Mouse (Mus musculus) forebrain, embryonic 16.5 days (tissue): ENCODE measurements at regions not wholly inside any gene's neighbourhood (a gene's known extent, or its start where the extent isn't known, plus 50 kb on each side); places are given as distances from the start of the nearest gene placed in this dataset.

Experiments used
- ATAC-seq: fragments of 200-750 bp; cut with Nextera tagmentation; 2 replicates; pipeline ENCODE4 v1.8.0; 2017; ENCODE audit warnings: mild to moderate bottlenecking, moderate library complexity
- H3K27ac ChIP-seq: fragments of 300-500 bp; sonication (generic); 2 replicates; pipeline ENCODE4 v1.5.1; 2014; ENCODE audit warnings: low read length, control low read depth
- H3K27me3 ChIP-seq: fragments of 300-500 bp; sonication (generic); replicated peaks from 2 replicates; pipeline ENCODE4 v1.6.1; 2014; ENCODE audit warnings: low read length; ENCODE audit not compliant: control insufficient read depth, insufficient read depth
- H3K36me3 ChIP-seq: fragments of 300-500 bp; sonication (generic); 2 replicates; pipeline ENCODE4 v1.6.1; 2014; ENCODE audit not compliant: control insufficient read depth, insufficient read depth
- H3K4me1 ChIP-seq: fragments of 300-500 bp; sonication (generic); replicated peaks from 2 replicates; pipeline ENCODE4 v1.6.1; 2014; ENCODE audit warnings: low read length; ENCODE audit not compliant: control insufficient read depth, insufficient read depth
- H3K4me2 ChIP-seq: fragments of 300-500 bp; sonication (generic); 2 replicates; pipeline ENCODE4 v1.6.1; 2014; ENCODE audit warnings: mild to moderate bottlenecking, low read length, control low read depth
- H3K4me3 ChIP-seq: fragments of 300-500 bp; sonication (generic); replicated peaks from 2 replicates; pipeline ENCODE4 v1.5.1; 2014; ENCODE audit warnings: mild to moderate bottlenecking, low read length, control low read depth
- H3K9ac ChIP-seq: fragments of 300-500 bp; sonication (generic); replicated peaks from 2 replicates; pipeline ENCODE4 v1.6.1; 2014; ENCODE audit warnings: low read depth, low read length, control low read depth
- H3K9me3 ChIP-seq: fragments of 300-500 bp; sonication (generic); 2 replicates; pipeline ENCODE4 v1.6.1; 2016; ENCODE audit warnings: low read length; ENCODE audit not compliant: control insufficient read depth
- WGBS: fragments of 180-500 bp; shearing (Covaris S2); extraction: QIAGEN DNeasy Blood & Tissue Kit; methylation state at CpG from one replicate; pipeline ENCODE4 v1.1.7; 2014; 5-methylcytosine and 5-hydroxymethylcytosine counted together

GRCm38 (mm10) chr1:18727259-18727658 is 375.6 kb upstream of the Tfap2d start:
- 95% methylated on average over 3 of the region's 3 CpGs for WGBS
- Histone ChIP-seq H3K9ac (no peak overlapping the region), H3K27me3 (no peaks in the 10 kb centered on the region), H3K4me3 (no peak overlapping the region), H3K36me3 (no peaks in the 10 kb centered on the region), H3K4me2 (no peak overlapping the region), H3K27ac (no peak overlapping the region), H3K9me3 (no peaks in the 10 kb centered on the region), H3K4me1 (no peaks in the 10 kb centered on the region)
- no peak for ATAC-seq

- Histone ChIP-seq H3K36me3 (no peaks in the 10 kb centered on the region), H3K27ac (no peak overlapping the region; the same call in 1 of the 2 replicates), H3K27me3 (no peaks in the 10 kb centered on the region), H3K4me3 (no peak overlapping the region), H3K9me3 (no peaks in the 10 kb centered on the region), H3K4me2 (no peak overlapping the region), H3K9ac (no peak overlapping the region), H3K4me1 (no peaks in the 10 kb centered on the region)
- peak; percentile 96 for ATAC-seq
- WGBS: 44% methylated on average over 3 of the region's 3 CpGs
These were observed 344.3 kb upstream of the Tfap2d start for GRCm38 (mm10) chr1:18758347-18759129.

GRCm38 (mm10) chr1:18793639-18794038 is 309.2 kb upstream of the Tfap2d start:
- no peak overlapping the region for H3K9ac ChIP-seq
- no peaks in the 10 kb centered on the region for H3K9me3 ChIP-seq
- H3K4me2 ChIP-seq: no peak overlapping the region
- WGBS: 54% methylated on average over 1 of the region's 1 CpGs
- H3K36me3 ChIP-seq: no peaks in the 10 kb centered on the region
- ATAC-seq: no peak
- no peaks in the 10 kb centered on the region for H3K27me3 ChIP-seq
- H3K27ac ChIP-seq: no peak overlapping the region
- H3K4me3 ChIP-seq: no peak overlapping the region
- no peaks in the 10 kb centered on the region for H3K4me1 ChIP-seq
